Mouse (Mus musculus) heart, adult 8-10 months (tissue): ENCODE measurements around the gene Pigx. TPM values are rescaled to one million over a fixed set of nuclear protein-coding genes. Genes with fewer than 3 reads are reported as not detected.
"Not testable (repeated sequence)": the region's sequence is repeated elsewhere in the genome, so short reads cannot be mapped to it uniquely, and the experiment has no call there.

Source experiments
- DNase-seq: peaks from one replicate; pipeline ENCODE4 v3.0.0; 2022; ENCODE audit warnings: low spot score
- total RNA-seq, 4 experiments: library from RNA; stranded (reverse); gene quantifications; 2 replicates each; pipeline ENCODE4 v1.2.4; 2022

Gene Pigx
- total RNA-seq, 4 experiments from 2014 or later = 17.3 to 20.2 (median 20.0) TPM

GRCm38 (mm10) chr16:32110951-32111699 lies 11.6 kb upstream of the Pigx start:
- no peak for DNase-seq

- DNase-seq = no peak
These were observed 9.0 kb upstream of the Pigx start for GRCm38 (mm10) chr16:32108578-32108977.

- DNase-seq = no peak
These were observed 8.6 kb upstream of the Pigx start for GRCm38 (mm10) chr16:32108170-32108569.

DNA sequence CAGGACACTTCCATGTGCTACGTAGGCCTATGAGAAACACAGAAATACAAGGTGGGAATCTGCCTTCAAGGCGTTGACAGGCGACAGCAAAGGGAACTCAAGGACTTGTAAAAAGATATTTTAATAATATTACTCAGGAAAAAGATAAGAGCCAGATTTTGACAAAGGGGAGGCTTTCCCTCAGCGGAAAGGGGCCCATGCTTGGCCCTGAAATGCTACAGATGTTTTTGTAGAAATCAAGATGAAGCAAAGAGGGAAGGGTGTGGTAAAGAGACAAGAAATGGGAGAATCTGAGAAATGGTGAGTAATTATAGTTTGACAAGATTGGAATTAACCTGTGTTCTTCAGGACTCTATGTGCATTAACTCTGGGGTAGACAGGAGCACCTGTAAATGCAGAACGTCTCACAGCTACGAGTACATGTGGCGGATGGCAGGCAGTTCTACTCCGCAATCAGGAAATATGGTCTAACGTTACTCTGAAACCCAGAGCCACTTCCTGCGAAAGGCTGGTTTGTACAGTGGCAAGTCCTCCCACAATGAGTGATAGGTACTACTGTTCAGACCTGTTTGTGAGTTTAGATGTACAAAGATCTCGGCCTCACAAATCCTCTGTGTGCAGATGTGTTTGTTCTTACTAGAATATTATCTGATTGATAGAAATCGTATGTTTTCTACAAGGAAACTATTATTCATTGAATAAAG lies 8.0 kb upstream of the Pigx start:
- no peak for DNase-seq

GRCm38 (mm10) chr16:32105698-32106097 lies 6.2 kb upstream of the Pigx start:
- no peak for DNase-seq

DNA sequence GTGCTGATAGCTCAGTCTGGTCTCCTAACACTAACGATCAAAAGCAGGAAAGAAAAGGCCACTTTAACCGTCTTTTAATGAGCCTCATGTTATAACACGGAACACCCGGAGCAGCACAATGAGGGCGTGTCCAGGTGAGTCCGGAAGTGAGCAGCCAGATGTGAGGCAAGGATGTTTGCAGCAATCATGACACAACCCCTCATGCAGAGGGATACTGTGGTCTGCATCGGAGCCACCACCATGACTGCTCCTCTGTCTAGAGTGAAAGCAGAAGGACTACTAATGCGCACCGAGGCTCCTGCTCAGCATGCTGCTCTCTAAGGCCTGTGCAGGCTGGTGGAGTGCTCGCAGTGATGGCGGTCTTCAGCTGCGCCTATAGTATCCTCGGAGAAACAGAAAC lies 2.8 kb upstream of the Pigx start:
- DNase-seq = no peak

DNA sequence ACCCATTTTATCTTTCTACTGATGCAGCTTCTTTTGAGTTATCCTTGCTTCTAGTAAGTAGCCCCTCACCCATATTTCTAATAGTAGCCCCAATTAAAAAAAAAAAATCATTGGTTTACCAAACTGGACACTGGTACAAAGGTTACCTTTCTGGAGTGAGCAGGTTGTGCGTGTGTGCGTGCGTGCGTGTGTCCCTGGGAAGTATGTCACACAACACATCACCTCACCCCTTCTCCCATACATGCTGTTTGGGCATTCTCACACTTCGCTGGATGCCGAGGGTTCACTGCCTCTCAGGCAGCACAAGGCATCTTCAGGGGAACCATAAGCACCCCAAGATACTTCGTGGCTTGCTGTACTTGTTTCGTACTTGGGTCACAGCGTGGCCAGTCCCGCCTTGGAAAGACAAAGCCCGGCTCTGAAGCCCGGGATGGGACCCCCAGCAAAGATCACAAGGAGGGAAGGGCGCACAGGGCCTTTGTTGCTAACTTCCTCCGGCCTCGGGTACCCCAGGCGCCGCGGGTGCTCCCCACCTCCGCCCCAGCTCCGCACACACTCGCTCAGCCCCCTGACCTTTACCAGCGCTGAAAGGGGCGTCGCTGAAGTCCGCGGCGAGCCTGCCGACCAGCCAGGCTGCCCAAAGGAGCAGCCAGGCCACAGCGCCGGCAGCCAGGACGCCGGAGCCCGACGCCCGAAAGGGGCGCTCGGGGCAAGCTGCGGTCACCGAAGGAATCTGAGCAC lies 473 bp downstream of the Pigx start:
- no peak for DNase-seq

DNA sequence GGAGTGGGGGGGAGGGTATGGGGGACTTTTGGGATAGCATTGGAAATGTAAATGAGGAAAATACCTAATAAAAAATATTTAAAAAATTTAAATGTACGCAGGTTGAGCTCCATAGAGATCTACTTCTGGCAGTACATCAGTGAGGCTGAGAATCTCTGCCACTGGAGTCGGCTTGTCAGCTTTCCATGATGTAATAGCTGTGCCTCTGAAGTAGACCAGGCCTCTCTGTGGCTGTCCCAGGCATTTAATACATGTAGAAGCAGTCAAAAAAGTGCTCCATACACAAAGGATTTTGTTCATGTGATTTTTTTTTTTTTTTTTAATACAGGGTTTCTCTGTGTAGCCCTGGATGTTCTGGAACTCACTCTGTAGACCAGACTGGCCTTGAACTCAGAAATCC lies 1.8 kb downstream of the Pigx start:
- DNase-seq = not testable (repeated sequence)

DNA sequence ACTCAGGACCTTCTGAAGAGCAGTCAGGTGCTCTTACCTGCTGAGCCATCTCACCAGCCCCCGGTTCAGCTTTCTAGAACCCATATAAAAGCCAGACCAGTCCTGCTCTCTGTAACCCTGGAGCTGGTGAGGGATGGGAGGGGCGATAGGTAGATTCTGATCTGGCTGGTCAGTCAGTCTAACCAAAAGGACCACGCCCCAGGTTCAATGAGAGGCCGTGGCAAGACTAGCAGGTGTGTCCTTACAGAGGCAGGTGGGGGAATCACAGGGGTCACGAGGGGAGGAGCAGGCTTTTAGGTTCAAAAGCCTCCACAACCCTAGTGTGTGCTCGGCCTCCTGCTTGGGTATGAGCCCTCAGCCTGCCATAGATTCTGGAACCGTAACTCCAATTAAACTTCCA lies 8.1 kb downstream of the Pigx start:
- no peak for DNase-seq

DNA sequence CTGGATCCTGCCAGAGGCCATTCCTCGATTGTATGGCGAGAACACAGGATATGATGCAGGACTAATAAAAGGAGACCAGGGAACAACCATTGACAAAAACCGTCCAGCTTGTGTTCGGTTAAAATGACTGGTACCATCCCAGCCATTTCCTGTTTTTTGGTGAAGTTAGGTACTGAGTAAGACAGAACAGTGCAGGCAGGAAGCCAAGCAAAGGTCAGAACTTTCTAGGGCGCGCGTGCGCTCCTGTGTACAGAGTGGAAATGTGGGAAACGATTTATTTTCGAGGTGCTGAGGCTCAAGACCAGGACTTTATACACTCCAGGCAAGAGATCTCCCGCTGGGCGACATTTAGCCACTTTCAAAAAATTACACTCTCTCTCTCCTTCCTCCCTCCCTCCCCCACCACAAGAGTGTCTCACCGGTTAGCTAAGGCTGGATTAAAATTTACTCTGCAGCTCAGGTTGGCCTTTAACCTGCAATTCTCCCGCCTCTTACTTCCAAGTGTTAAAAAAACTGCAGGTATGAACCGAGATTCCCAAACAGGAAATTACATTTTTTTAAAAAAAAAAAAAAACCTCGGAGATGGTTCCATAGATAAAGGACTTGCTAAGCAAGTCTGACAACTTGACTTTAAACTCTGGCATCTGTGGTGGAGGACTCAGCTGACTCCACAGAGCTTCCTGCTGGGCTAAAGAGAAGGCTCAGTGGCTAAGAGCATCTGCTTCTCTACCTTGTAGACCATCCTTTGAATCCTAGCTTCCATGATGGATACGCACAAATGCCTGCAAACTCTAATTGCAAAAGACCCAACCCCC lies 11.7 kb downstream of the Pigx start:
- DNase-seq = peak; percentile 58

- DNase-seq = peak; percentile 79
These were observed 20.5 kb downstream of the Pigx start, which contains the start of gene Pak2 for GRCm38 (mm10) chr16:32078991-32079511. Gene Pak2 (minus strand): TSS chr16:32079342.

GRCm38 (mm10) chr16:32078408-32078990 lies 21.0 kb downstream of the Pigx start:
- peak; percentile 33 for DNase-seq

DNA sequence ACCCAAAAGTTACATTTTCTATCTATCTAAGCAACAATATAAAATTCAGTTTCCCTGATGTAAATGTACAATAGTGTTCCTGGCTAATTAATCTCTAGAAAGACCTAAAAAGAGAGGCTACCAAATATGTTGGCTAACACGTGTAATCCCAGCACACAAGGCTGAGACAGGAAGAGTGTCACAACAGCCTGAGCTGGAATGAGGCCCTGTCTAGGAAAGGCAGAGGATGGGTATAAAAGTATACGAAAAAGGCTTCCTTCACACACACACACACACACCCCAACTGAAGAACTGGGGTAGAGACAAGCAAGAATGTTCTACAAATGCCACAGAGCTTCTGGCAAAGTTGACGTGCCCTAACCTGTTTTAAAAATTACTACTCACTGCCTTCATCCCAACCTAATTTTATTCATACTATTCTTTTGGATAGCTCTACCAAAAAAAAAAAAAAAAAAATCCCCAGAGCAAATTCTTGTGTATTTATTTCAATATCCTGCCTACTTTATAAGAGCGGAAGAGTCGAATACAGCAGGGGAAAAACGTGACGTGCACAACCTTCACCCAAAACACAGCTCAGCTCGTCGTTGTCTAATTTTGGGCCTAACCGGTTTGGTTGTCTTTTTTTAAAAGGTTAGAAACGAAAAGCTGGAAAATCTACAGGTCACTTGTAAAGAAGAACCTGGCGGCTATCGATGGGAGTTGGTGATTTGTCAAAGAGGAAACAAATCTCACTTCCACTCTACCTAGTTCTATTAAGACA lies 21.7 kb downstream of the Pigx start:
- DNase-seq = no peak

- peak; percentile 36 for DNase-seq
These were observed 23.1 kb downstream of the Pigx start for GRCm38 (mm10) chr16:32076406-32076805.

DNA sequence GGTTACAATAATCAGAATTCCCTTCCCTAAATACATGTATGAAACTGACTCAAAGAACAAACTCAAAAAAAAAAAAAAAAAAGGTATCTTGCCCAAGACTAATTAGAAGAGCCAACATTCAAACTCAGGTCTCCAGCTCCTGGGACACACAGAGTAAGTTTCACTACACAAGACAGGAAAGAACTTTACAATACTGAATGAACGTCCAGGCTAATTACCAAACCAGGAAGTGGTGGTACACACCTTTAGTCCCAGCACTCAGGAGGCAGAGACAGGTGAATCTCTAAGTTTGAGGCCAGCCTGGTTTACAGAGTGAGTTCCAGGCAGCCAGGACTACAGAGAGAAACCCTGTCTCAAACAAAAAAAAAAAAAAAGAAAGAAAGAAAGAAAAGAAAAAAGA lies 23.8 kb downstream of the Pigx start:
- no peak for DNase-seq

- DNase-seq = not testable (repeated sequence)
These were observed 29.5 kb downstream of the Pigx start for GRCm38 (mm10) chr16:32070070-32070469.

DNA sequence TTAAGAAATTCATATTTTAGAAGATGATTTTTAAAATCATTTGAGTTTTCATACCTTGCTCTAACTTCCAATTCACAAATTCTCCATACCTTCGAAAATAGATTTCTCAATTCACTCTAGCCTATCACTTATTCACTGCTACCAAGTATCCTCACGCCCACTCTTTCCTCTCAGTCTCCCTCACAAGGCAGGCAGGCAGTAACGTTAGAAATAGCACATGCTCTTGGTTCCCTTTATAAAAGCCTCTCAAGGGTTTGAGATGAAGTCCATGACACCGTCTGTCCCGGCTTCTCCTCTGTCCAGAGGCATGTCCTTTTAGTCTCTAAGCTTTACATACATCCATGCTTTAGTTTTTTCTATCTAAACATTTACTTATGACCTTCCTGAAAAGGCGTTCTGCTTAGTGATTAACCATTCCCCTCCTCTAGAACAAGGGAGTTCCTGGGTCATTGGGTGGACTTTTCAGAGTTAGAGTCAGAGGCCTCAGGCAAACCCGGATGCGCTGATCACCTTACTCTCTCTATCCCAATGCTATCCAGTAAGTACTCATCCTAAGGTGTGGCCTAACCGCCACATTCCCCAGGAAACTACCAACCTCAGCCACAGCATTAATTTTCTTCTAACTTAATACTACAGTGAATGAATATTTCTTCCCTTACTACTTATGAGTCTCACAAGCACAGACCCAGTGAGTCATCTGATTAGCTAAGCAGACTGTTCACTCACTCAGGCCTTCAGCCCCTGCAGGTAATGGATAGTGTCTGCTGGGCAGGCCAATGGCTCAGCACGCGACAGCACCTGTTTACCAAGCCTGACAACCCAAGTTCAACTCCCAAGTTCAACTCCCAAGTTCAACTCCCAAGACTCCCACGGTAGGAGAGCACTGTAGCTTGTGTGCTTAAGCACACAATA lies 30.9 kb downstream of the Pigx start:
- DNase-seq = no peak

DNA sequence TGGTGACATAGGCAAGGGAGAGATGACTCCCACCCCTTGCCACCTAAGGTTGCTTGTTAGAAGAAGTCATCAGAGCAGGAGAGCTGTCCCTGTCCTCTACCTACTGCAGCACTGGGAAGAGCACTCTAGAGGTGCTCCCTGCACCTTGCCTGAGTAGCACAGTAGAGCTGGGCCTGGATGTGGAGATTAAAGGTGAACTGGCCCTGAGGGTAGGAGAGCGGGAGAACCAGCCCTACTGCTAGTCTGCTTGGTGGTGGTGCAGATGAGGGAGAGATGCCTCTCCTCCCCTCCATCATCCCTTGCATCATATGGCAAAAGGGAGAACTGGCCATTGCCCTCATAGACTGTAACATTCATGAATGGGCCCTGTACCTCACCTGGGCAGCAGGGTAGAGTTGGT lies 32.6 kb downstream of the Pigx start:
- no peak for DNase-seq

DNA sequence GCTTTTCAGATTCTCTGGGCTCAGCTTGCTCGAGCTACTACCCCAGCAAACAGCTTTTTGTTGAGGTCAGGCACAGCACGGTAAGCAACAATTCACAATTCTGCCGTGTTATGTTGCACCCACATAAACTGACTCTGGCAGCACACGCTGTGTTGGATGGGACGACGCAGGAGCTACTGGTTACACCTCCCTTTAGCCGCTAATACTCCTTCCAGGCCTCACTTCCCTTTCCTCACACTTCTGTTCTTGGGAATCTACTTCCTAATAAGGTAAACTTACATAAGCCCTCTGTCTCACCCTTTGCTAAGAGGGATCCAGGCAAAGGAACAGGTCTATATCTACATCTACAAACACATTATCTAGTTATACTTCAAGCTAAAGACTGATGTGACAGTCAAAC lies 35.6 kb downstream of the Pigx start:
- DNase-seq = no peak
